Mouse (Mus musculus): ENCODE data around the gene Cnfn.
"Not testable (repeated sequence)": the region's sequence is repeated elsewhere in the genome, so short reads cannot be mapped to it uniquely, and the experiment has no call there.

Cnfn gene

GRCm38 (mm10) chr7:25365937-25366625 is 3.4 kb downstream of the Cnfn start:
- in situ Hi-C loops (cut with MseI, MboI) = no loop called here

- in situ Hi-C loops (cut with MseI, MboI) = no loop called here
These were observed 5.9 kb downstream of the Cnfn start for GRCm38 (mm10) chr7:25363632-25364031.

GRCm38 (mm10) chr7:25363151-25363550 is 6.4 kb downstream of the Cnfn start:
- in situ Hi-C loops (cut with MseI, MboI) = no loop called here

DNA sequence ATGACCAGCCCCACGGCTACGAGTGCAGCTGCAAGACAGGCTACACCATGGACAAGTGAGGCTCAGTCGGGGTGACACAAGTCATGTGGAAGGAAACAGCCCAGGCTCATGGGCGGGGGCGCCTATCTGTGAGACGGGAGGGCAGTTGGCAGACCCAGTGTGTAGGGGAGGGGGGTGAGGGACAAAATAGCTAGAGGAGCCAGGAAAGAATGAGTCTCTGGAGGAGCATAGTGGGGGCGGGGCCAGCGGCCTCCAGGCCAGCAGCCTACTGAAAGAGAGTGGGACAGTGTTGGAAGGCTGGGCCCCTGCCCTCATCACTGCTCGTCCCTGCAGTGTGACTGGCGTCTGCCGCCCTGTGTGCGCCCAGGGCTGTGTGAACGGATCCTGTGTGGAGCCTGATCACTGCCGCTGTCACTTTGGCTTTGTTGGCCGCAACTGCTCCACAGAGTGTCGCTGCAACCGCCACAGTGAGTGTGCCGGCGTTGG is 10.8 kb downstream of the Cnfn start:
- in situ Hi-C loops (cut with MseI, MboI) = no loop called here

- in situ Hi-C loops (cut with MseI, MboI) = no loop called here
These were observed 20.7 kb downstream of the Cnfn start for GRCm38 (mm10) chr7:25348861-25349260.

DNA sequence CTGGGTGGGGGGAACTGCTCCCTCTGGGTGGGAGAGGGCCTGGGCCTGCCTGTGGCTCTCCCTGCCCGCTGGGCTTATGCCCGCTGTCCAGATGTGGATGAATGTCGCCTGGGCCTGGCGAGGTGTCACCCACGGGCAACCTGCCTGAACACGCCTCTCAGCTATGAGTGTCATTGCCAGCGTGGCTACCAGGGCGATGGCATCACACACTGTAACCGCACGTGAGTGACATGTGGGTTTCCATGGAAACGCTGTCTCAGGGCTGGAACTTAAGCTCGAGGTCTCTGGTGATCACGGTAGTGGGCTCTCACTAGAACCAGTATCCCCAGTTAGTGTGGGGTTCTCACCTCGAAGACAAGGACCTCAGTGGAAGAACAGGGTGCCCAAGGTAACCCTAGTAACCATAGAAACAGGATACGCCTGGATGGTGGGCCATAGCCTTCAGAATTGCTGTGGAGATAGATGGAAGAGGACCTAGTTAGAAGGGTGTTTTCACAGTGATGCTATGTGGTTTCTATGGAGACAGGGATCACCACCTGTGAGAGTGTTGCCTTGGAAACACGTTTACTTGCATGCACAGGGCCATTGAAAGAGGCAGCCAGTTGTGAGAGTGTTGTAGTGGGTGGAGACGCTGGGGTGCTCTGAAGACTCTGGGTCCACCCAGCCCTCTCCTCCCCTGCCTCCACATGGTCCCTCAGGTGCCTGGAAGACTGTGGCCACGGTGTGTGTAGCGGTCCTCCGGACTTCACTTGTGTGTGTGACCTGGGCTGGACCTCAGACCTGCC is 28.3 kb downstream of the Cnfn start:
- in situ Hi-C loops (cut with MseI, MboI) = no loop called here

GRCm38 (mm10) chr7:25339329-25339728 is 30.2 kb downstream of the Cnfn start:
- in situ Hi-C loops (cut with MseI, MboI) = no loop called here

DNA sequence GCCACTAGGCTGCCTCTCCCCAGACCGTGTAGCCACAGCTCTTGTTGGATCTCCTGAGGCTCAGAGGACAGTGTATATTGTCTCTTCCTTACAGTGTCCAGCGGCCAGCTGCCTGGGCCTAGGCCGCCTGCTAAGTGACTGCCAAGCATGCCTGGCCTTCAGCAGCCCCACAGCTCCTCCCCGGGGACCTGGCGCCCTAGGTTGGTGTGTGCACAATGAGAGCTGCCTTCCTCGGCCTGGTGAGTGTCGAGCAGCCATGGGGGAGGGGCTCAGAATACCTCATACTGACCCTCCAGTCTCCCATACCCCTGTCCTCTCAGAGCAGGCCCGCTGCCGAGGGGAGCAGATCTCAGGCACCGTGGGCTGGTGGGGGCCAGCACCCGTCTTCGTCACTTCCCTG is 35.1 kb downstream of the Cnfn start:
- in situ Hi-C loops (cut with MseI, MboI) = no loop called here

- in situ Hi-C loops (cut with MseI, MboI) = no loop called here
These were observed 35.8 kb downstream of the Cnfn start for GRCm38 (mm10) chr7:25333596-25334307.

DNA sequence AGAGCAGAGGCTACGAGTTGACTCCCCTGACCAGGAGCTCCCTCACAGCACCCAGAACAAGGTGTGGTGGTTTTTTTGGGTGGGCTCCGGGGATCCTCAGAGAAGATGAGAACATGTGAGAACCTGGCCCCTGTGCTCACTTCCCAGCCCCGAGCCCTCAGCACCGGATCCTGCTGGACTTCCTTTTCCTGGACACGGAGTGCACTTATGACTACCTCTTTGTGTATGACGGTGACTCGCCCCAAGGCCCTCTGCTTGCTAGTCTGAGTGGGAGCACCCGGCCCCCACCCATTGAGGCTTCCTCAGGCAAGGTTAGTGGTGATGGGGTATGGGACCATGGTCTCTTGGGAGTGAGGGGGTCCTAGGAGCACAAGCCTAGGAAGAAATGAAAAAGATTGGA is 43.3 kb downstream of the Cnfn start:
- in situ Hi-C loops (cut with MseI, MboI) = no loop called here

DNA sequence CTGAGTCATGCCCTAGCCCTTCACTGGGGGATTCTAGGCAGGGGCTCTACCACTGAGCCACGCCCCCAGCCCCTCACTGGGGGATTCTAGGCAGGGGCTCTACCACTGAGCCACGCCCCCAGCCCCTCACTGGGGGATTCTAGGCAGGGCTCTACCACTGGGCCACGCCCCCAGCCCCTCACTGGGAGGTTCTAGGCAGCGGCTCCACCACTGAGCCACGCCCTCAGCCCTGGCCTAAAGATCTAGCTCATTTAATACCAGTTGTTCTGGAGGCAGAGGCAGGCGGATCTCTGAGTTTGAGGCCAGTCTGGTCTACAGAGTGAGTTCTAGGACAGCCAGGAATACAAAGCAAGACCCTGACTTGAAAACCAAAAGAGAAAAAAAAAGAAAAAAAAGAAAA is 44.1 kb downstream of the Cnfn start:
- in situ Hi-C loops (cut with MseI, MboI) = not testable (repeated sequence)

DNA sequence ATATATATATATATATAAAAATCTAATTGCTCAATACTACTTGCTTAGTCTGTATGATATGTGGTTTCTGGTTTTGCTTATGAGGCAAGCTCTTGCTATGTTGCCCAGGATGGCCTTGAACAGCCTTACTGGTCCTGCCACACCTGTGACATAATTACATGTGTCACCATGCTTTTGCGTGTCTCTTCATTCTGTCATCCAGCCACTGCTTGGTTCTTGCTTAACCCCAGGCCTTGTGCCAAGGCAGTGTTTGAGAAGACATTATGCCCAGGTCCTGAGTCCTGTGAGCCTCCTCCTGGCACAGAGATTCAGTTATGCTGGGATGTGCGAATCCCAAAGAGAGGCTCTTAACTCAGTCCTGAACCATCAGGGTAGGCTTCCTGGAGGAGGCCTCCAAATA is 46.3 kb downstream of the Cnfn start:
- in situ Hi-C loops (cut with MseI, MboI) = no loop called here

DNA sequence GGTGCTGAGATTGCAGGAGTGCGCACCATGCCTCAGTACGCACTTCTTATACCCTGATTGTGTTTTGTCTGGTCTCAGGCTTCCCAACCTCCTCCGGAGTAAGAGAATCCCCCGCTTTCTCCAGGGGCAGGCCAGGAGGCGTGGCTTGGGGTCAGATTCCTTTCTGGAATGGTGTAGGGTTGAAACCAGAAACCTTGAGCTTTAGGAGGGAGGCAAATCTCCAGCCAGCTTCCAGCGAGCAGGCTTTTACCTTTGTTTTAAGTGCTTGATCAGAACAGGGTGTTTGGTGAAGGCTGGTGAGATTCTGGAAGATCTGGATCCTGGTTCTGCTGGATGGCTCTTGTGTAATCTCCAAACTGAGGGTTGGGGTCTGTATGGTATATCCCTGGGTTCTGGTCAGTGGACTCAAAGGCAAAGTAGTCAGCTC is 47.5 kb downstream of the Cnfn start:
- in situ Hi-C loops (cut with MseI, MboI) = no loop called here

All from mouse trophoblast stem cell (cell line).